Mouse (Mus musculus) right cerebral cortex, adult 2 months (tissue): ENCODE measurements at regions not wholly inside any gene's neighbourhood (a gene's known extent, or its start where the extent isn't known, plus 50 kb on each side); places are given as distances from the start of the nearest gene placed in this dataset.

Experiments used
- DNase-seq, 2 experiments: peaks; one replicate each; pipeline ENCODE4 v3.0.0; 2021 to 2022; ENCODE audit warnings: low spot score in 2 of 2

DNA sequence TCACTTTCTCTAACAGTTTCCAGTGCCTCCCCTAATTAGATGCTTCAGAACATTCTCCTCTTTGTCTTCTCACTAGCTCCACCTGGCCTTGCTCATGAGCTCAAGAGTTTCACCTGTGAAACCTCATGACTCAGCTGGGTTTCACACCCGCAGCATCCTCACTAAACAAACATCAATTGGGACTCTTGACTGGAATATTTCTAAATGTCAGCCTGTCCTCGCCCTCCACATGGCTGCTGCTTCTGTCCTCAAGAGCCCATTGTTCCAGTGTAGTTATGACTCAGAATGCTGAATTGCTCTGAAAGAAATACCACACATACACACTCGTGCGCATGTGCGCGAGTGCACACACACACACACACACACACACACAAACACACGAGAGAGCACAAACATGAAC lies 407.2 kb downstream of the Prss52 start:
- peak in 1 of 2 experiments; percentile 20 for DNase-seq

DNA sequence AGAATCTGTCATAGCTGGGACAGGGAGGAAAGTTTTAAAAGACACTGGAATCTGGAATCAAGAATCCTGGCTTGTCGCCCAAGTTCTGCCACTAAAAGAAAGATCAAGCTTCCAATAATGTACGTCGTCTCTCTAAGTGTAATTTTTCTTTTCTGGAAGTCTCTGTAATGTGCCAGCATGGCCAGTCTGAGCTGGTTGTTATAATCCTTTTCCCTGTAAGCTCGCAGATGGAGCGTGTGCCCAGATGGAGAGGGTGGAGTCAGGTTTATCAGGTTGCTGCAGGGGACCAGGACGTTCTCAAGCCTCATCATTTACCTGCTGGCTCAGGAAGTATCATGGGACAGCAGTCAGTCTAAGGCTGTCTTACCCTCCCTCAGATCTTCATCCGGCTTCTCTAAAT lies 408.6 kb downstream of the Prss52 start:
- peak in 1 of 2 experiments; percentile 27 for DNase-seq

- peak in 1 of 2 experiments; percentile 28 for DNase-seq
These were observed 413.6 kb downstream of the Prss52 start for GRCm38 (mm10) chr14:64517584-64518195.

DNA sequence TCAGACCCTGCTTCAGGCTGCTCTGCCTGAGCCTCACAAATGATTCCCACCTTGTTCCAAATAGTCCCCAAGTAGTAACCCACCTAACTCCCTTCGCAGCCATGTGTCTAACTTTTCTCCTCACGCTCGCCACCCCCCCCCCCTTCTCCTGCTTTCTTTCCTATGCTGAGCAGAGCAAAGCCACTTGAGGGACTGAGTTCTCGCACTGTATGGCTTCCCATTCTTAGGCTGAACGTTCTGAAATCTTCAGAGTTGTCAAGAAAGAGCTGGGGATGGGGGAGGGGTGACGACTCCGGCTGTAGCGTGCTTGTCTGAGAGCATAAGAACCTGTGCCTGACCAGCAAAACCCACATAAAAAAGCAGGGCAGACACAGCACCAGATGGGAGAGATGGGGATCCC lies 420.6 kb downstream of the Prss52 start:
- peak in 1 of 2 experiments; percentile 21 for DNase-seq

GRCm38 (mm10) chr14:64525302-64526078 lies 421.4 kb downstream of the Prss52 start:
- DNase-seq = no peak

DNA sequence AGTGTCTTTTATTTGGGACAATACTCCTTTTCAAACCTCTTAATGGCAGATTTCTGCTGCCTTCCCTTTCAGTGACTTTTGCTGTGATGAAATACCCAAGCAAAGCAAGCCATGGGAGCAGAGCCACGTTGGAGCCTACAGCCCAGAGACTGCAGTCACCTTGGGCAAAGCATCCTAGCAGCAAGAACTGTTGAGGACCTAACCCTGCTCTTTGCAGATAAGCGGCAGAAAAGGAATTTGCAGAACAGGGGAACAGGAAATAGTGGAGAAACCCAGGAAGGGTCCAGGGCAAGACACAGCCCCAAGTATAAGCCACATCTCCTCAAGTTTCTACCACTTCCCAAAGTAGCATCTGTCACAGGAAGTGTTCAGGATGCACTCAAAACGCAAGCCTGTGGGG lies 426.5 kb downstream of the Prss52 start:
- DNase-seq = no peak

DNA sequence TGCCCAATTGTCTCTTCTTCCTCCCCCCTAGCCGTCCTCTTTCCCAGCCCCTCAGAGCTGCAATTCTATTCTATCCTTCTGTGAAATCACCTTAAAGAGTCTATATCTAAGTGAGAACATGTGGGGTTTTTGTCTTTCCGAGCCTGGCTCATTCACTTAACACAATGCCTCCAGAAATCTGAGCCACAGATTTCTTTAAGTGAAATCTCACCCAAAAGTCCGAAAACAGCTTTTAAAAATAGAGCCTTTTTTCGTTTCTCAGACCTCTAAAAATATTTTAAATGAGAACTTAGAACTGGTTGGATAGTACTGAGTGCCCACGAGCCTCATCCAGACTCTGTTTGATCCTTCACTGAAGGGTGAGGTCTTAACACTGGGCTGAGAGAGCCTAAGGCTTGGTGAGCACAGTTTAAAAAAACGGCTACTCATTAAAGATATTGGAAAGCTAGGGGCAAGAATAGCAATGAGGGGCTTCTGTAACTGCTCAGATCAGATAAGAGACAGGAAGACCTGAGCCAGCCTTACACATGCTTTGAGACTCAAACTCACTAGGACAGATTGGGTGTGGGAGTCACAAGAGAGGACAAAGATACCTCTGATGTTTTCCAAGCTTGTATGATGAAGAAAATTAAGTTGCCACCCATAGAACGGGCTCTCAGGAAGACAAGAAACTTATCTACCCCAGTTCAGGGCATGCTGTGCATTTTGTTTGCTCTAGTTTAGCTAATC lies 427.3 kb downstream of the Prss52 start:
- peak; percentile 43 to 63 for DNase-seq

DNA sequence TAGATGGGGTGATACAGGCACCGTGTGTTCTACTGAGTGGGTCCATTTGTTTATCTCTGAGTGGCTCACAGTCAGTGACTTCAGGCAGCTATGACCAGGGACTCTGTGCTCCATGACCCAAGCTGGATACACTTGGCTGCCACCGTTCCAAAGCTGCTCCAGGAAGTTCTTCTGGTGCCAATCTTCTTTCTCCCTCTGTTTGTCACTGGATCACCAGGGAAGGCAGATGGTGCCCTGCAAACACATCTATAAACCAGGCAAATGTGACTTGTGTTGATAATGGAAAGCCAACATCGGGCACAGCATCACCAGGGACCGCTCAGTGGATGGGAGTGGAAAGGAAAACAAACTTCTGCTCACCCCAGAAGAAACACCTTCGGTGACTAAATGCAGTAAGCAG lies 428.3 kb downstream of the Prss52 start:
- DNase-seq = no peak

- peak; percentile 32 to 45 for DNase-seq
These were observed 429.6 kb downstream of the Prss52 start for GRCm38 (mm10) chr14:64533591-64534151.

DNA sequence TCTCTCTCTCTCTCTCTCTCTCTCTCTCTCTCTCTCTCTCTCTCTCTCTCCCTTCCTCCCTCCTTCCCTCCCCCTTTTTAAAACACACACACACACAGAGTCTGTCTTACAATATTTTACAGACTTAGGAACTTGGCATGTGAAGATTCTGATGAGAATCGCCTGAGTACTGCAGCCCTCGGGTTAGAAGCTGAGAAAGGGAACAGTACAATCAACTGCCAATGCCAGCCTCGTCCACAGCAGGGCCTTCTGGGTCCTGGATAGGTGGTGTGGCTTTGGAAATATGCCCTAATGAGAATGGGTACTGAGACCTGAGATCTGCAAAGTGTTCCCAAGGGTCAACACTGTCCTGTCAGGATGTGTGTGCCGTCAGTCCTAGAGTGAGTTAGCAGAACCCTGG lies 430.1 kb downstream of the Prss52 start:
- no peak for DNase-seq

- no peak for DNase-seq
These were observed 435.4 kb downstream of the Prss52 start for GRCm38 (mm10) chr14:64539436-64539835.

DNA sequence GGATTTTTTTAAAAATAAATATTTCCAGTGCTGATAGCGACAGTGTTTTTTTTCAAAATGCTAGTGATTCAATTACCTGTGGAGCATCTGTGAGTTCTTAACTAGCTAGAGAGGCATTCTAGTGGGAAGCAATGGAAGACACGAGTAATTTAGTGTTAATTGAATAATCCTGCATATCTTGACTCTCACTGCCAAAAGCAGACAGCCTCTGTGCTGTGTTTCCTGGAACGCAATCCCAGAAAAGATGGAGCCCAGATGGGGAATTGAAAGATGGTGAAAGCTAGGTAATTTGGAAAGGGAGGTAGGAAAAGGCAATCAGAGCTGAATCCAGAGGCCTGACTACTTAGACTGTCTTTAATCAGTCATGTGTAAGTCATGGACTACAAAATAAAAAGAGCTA lies 441.0 kb downstream of the Prss52 start:
- DNase-seq = no peak

- no peak for DNase-seq
These were observed 442.7 kb downstream of the Prss52 start for GRCm38 (mm10) chr14:64546787-64547186.

DNA sequence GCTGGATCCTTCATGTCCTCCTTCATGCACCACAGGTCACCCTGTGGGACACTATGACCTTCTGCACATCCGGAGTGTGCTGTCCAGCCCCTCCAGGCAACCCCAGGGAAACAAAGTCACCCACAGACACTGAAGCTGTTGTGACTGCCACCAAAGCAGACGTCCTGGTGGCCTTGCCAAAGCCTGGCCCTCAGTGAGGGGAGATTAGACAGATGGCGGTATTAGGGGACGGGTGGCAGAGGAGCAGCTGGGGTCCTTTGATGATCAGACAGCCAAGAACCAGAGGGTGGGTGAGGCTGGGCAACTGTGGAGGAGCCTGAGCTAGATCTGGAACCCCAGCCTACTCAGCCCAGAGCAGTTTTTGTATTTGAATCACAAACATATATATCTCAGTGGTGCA lies 448.9 kb downstream of the Prss52 start:
- no peak for DNase-seq

DNA sequence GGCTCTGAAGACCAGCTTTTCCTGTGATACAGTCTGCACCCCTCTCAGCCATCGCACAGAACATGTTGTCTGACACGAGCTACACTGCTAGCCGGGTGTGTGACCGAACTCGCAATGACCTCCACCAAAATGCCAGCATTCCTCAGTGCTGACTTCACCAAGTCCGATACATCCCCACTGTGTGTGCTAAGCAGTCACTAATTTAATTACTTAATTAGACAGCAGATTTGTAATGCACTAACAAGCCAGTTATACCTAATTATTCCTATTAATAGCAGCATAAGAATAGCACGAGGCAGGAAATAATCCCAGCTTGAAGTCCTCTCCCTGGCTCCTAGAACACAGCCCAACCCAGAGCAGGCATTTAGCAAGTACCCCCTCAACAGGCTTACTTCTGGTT lies 452.0 kb downstream of the Prss52 start:
- no peak for DNase-seq

- DNase-seq = no peak
These were observed 453.4 kb downstream of the Prss52 start for GRCm38 (mm10) chr14:64557453-64557852.

DNA sequence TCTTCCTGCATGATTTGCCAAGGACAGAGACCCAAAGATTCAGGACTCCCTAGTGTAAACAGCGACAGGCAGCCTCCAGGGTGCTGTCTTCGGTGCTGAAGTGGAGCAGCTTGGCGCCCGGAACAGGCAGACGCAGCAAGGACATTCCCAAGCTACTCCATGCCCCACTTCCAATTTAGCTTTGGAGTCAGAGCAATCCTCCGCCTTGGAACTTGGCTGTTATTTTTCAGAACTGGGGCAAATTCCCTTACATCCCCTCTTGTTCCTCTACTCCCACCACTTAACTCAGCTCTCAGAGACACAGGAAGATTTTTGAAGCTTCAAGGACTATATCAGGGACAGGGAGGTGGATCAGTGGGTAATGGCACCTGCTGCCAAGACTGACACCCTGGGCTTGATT lies 464.6 kb downstream of the Prss52 start:
- no peak for DNase-seq

- DNase-seq = no peak
These were observed 466.9 kb downstream of the Prss52 start for GRCm38 (mm10) chr14:64570951-64571350.

DNA sequence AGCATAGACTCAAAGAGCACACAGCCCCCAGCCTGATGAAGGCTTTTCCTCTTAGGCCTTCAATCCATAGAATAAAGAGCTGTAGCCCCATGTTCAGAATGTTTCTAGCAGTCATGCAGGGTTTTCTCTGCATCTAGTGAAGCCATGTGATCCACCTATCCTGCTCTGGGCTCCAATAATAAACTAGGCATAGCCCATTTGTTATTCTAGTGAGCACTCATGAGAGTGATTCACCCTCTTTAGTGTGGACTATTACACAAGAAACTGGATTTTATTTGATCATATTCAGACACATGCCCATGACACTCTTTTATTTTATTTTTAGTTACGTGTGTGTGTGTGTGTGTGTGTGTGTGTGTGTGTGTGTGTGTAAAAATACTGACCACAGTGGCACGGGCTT lies 468.7 kb downstream of the Prss52 start:
- DNase-seq = no peak

DNA sequence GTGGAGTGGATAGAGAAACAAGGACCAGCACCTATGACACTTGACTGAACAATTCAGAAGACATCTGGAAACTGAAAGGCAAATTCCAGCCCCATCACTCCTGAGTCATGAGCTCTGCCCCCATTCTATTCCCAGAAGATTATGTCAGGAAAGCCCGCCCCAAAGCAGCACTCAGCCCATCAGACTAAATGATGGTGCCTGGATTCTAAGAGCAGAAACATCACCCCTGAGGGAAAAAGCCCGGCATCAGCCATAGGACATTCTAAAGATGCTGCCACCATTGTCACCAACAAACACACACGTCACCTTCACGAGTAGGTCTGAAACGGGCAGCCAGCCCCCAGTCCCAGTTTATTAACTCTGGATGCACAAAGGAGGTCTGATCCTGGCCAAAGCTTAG lies 469.7 kb downstream of the Prss52 start:
- peak; percentile 47 to 49 for DNase-seq

GRCm38 (mm10) chr14:64574277-64574676 lies 470.2 kb downstream of the Prss52 start:
- peak; percentile 57 to 60 for DNase-seq

GRCm38 (mm10) chr14:64574773-64575172 lies 470.7 kb downstream of the Prss52 start:
- DNase-seq = peak; percentile 35 to 54
